Mouse (Mus musculus) MEL (cell line): Measurements from ENCODE around the gene Cacna1g. TPM values are rescaled to one million over a fixed set of nuclear protein-coding genes. Genes with fewer than 3 reads are reported as not detected.
"Not testable (repeated sequence)": the region's sequence is repeated elsewhere in the genome, so short reads cannot be mapped to it uniquely, and the experiment has no call there.

Experiments used
- DNase-seq: peaks from one replicate; pipeline ENCODE4 v3.0.0; 2011; ENCODE audit warnings: low read depth, low spot score
- H3K27ac ChIP-seq: 2 replicates; pipeline ENCODE4 v1.5.1; 2012; ENCODE audit warnings: low read depth, mild to moderate bottlenecking, control low read depth, low read length, moderate library complexity; ENCODE audit not compliant: control insufficient read depth
- H3K27me3 ChIP-seq, 2 experiments: fragments of 150-350 bp in 1 of 2; sonication (generic) in 1 of 2; 2 replicates each; pipeline ENCODE4 v1.6.1; 2012; ENCODE audit warnings: low read length in 2 of 2, mild to moderate bottlenecking in 2 of 2, improper control_type of control experiment in 1 of 2, moderate library complexity in 1 of 2; ENCODE audit not compliant: insufficient read depth in 2 of 2, control insufficient read depth in 1 of 2
- H3K36me3 ChIP-seq, 2 experiments: 2 replicates each; pipeline ENCODE4 v1.6.1; 2012 to 2014; ENCODE audit warnings: low read length in 2 of 2, improper control_type of control experiment in 1 of 2, inconsistent platforms in 1 of 2, mild to moderate bottlenecking in 1 of 2; ENCODE audit not compliant: insufficient read depth in 2 of 2, control insufficient read depth in 1 of 2
- H3K4me1 ChIP-seq, 2 experiments: fragments of 150-350 bp in 1 of 2; sonication (generic) in 1 of 2; 2 replicates each; pipeline ENCODE4 v1.6.1; 2012; ENCODE audit warnings: low read length in 2 of 2, improper control_type of control experiment in 1 of 2, mild to moderate bottlenecking in 1 of 2; ENCODE audit not compliant: insufficient read depth in 2 of 2, control insufficient read depth in 1 of 2
- H3K4me3 ChIP-seq, 2 experiments: fragments of 150-350 bp in 1 of 2; sonication (generic) in 1 of 2; 2 replicates each; pipeline ENCODE4 v1.5.1; 2012; ENCODE audit warnings: low read depth in 2 of 2, low read length in 2 of 2, mild to moderate bottlenecking in 2 of 2, moderate library complexity in 2 of 2, control low read depth in 1 of 2, improper control_type of control experiment in 1 of 2; ENCODE audit not compliant: control insufficient read depth in 1 of 2, insufficient read depth in 1 of 2
- H3K79me2 ChIP-seq: 2 replicates; pipeline ENCODE4 v1.6.1; 2012; ENCODE audit warnings: mild to moderate bottlenecking, low read length, moderate library complexity; ENCODE audit not compliant: control insufficient read depth, poor library complexity, insufficient read depth
- H3K9ac ChIP-seq: 2 replicates; pipeline ENCODE4 v1.6.1; 2012; ENCODE audit warnings: low read depth, mild to moderate bottlenecking, control low read depth, low read length, moderate library complexity; ENCODE audit not compliant: control insufficient read depth, poor library complexity, severe bottlenecking
- H3K9me3 ChIP-seq: fragments of 150-350 bp; sonication (generic); replicated peaks from 2 replicates; pipeline ENCODE4 v1.6.1; 2012; ENCODE audit warnings: mild to moderate bottlenecking, low read length, improper control_type of control experiment, moderate library complexity; ENCODE audit not compliant: insufficient read depth
- BHLHE40 ChIP-seq: IDR thresholded peaks from 2 replicates; pipeline ENCODE4 v1.6.1; 2012; ENCODE audit warnings: low read depth, mild to moderate bottlenecking, inconsistent platforms, low read length, improper control_type of control experiment, borderline replicate concordance
- CHD1 ChIP-seq: IDR thresholded peaks from 2 replicates; pipeline ENCODE4 v1.6.1; 2012; ENCODE audit warnings: low read depth, mild to moderate bottlenecking, inconsistent platforms, low read length, improper control_type of control experiment
- CHD2 ChIP-seq: IDR thresholded peaks from 2 replicates; pipeline ENCODE4 v1.6.1; 2011; ENCODE audit warnings: low read length, improper control_type of control experiment
- CTCF ChIP-seq, 3 experiments: IDR thresholded peaks in 2 of 3; conservative IDR thresholded peaks in 1 of 3; 2 replicates each; pipeline ENCODE4 v1.5.1; 2011 to 2012; ENCODE audit warnings: low read length in 3 of 3, low read depth in 2 of 3, mild to moderate bottlenecking in 2 of 3, improper control_type of control experiment in 1 of 3, inconsistent platforms in 1 of 3, mixed read lengths in 1 of 3, moderate library complexity in 1 of 3; ENCODE audit not compliant: control insufficient read depth in 1 of 3, insufficient read depth in 1 of 3, poor library complexity in 1 of 3, severe bottlenecking in 1 of 3
- E2F4 ChIP-seq: IDR thresholded peaks from 2 replicates; pipeline ENCODE4 v1.6.1; 2011; ENCODE audit warnings: low read depth, low read length, improper control_type of control experiment, borderline replicate concordance
- ELF1 ChIP-seq: IDR thresholded peaks from 2 replicates; pipeline ENCODE4 v1.6.1; 2014; ENCODE audit warnings: low read depth, mild to moderate bottlenecking, inconsistent platforms, low read length, improper control_type of control experiment, moderate library complexity
- GATA1 ChIP-seq: IDR thresholded peaks from 2 replicates; pipeline ENCODE4 v1.6.1; 2011; ENCODE audit warnings: low read depth, low read length, improper control_type of control experiment
- MAZ ChIP-seq: IDR thresholded peaks from 2 replicates; pipeline ENCODE4 v1.6.1; 2012; ENCODE audit warnings: low read depth, mild to moderate bottlenecking, inconsistent platforms, low read length, improper control_type of control experiment
- MXI1 ChIP-seq: IDR thresholded peaks from 2 replicates; pipeline ENCODE4 v1.6.1; 2011; ENCODE audit warnings: mild to moderate bottlenecking, low read depth, low read length, improper control_type of control experiment
- MYC ChIP-seq: IDR thresholded peaks from 2 replicates; pipeline ENCODE4 v1.6.1; 2011; ENCODE audit warnings: low read depth, mild to moderate bottlenecking, low read length, improper control_type of control experiment, moderate library complexity
- NELFE ChIP-seq: IDR thresholded peaks from 2 replicates; pipeline ENCODE4 v1.6.1; 2011; ENCODE audit warnings: low read depth, low read length, improper control_type of control experiment
- NRF1 ChIP-seq: IDR thresholded peaks from 2 replicates; pipeline ENCODE4 v1.6.1; 2014; ENCODE audit warnings: low read depth, mild to moderate bottlenecking, inconsistent platforms, low read length, improper control_type of control experiment, moderate library complexity; ENCODE audit not compliant: poor library complexity, insufficient read depth, severe bottlenecking
- POLR2AphosphoS2 ChIP-seq: IDR thresholded peaks from 2 replicates; pipeline ENCODE4 v1.6.1; 2011; ENCODE audit warnings: low read length, improper control_type of control experiment
- POLR2AphosphoS5 ChIP-seq: IDR thresholded peaks from 2 replicates; pipeline ENCODE4 v1.6.1; 2012; ENCODE audit warnings: low read depth, borderline replicate concordance, mild to moderate bottlenecking, inconsistent platforms, low read length, moderate library complexity, mixed read lengths
- RAD21 ChIP-seq: IDR thresholded peaks from 2 replicates; pipeline ENCODE4 v1.6.1; 2011; ENCODE audit warnings: mild to moderate bottlenecking, low read depth, low read length, improper control_type of control experiment
- TAL1 ChIP-seq: IDR thresholded peaks from 2 replicates; pipeline ENCODE4 v1.6.1; 2012; ENCODE audit warnings: mild to moderate bottlenecking, inconsistent platforms, low read length, moderate library complexity, mixed read lengths
- TBP ChIP-seq: IDR thresholded peaks from 2 replicates; pipeline ENCODE4 v1.8.0; 2011; ENCODE audit warnings: low read depth, low read length, improper control_type of control experiment
- UBTF ChIP-seq: IDR thresholded peaks from 2 replicates; pipeline ENCODE4 v1.6.1; 2012; ENCODE audit warnings: low read depth, mild to moderate bottlenecking, inconsistent platforms, low read length, improper control_type of control experiment, moderate library complexity, borderline replicate concordance; ENCODE audit not compliant: insufficient read depth
- ZKSCAN1 ChIP-seq: IDR thresholded peaks from 2 replicates; pipeline ENCODE4 v1.6.1; 2012; ENCODE audit warnings: low read depth, mild to moderate bottlenecking, inconsistent platforms, low read length, improper control_type of control experiment, moderate library complexity
- polyA plus RNA-seq, 2 experiments: library from polyadenylated mRNA; stranded (reverse) in 1 of 2; unstranded in 1 of 2; fragments of >175 nt in 1 of 2; fragments of >200 nt in 1 of 2; gene quantifications; 2 replicates each; pipeline versions ENCODE4 v1.2.1 to v1.2.4; 2012; ENCODE audit warnings: low replicate concordance in 2 of 2, low read depth in 1 of 2; ENCODE audit not compliant: insufficient read length in 2 of 2, insufficient read depth in 1 of 2, missing spikeins in 1 of 2
- total RNA-seq: library from RNA; depleted of rRNA; stranded (reverse); fragments of 300-350 nt; gene quantifications from 2 replicates; pipeline ENCODE4 v1.2.3, GENCODE M21; 2012

The Cacna1g gene
- total and polyA plus RNA-seq, 3 experiments: 0.01 to 0.04 TPM; not detected in 1

DNA sequence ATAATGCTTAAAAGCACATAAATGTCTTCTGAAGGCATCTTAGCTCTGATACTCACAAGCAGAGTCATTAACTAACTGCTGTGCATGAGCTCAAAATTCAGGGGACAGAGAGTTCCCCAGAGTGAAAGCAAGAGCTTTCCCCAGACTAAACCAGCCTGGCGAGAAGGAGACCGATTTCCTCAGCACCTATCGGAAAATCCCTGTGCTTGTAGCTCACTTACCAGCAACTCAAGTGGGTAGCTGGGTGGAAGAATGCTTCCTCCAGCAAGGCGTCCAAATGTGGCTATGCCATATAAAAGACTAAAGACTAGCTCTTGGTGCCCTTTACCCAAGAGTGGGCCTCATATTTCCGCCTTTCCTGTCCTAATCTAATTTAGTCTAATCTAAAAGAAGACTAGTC is 71.3 kb downstream of the Cacna1g start:
- Histone ChIP-seq H3K79me2 (no peaks in the 10 kb centered on the region), H3K27ac (no peak overlapping the region), H3K4me3 (no peak overlapping the region), H3K27me3 (peaks cover 10 to 34% of the 10 kb centered on the region in 2 experiments), H3K9ac (no peak overlapping the region), H3K4me1 (no peaks in the 10 kb centered on the region), H3K9me3 (no peaks in the 10 kb centered on the region), H3K36me3 (no peaks in the 10 kb centered on the region)
- TF ChIP-seq BHLHE40 (no peak), GATA1 (no peak), POLR2AphosphoS5 (no peak), NELFE (no peak), ZKSCAN1 (no peak), MAZ (no peak), TBP (no peak), POLR2AphosphoS2 (no peak), CTCF (IDR thresholded peaks at IDR 0.05 in 2 of 3, conservative IDR thresholded peaks at IDR 0.05 in 1 of 3; ENCODE audit: control insufficient read depth in 1 of 3, insufficient read depth in 1 of 3, low read depth in 2 of 3, low read length in 3 of 3, poor library complexity in 1 of 3, severe bottlenecking in 1 of 3) (no peak), MXI1 (no peak), ELF1 (no peak), CHD2 (no peak), RAD21 (no peak), NRF1 (no peak)
- DNase-seq: no peak

DNA sequence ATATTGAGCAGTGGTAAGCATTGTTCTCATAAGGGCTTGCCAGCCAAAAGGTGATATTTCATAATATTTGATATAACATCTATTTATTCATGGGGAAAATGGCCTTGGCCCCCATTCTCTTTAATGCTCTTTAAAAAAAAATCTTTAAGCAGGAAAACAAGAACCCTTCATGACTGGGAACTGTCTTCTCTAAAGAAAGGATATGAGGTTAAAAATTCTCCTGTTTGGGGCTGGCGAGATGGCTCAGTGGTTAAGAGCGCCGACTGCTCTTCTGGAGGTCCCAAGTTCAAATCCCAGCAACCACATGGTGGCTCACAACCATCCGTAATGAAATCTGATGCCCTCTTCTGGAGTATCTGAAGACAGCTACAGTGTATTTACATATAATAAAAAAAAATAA is 72.0 kb downstream of the Cacna1g start:
- H3K27ac ChIP-seq, H3K4me1 ChIP-seq, H3K79me2 ChIP-seq, H3K9me3 ChIP-seq, H3K9ac ChIP-seq, H3K4me3 ChIP-seq, H3K36me3 ChIP-seq, DNase-seq: not testable (repeated sequence)
- peaks cover 12 to 41% of the 10 kb centered on the region in 2 experiments for H3K27me3 ChIP-seq
- TF ChIP-seq TBP: peak; percentile 93

DNA sequence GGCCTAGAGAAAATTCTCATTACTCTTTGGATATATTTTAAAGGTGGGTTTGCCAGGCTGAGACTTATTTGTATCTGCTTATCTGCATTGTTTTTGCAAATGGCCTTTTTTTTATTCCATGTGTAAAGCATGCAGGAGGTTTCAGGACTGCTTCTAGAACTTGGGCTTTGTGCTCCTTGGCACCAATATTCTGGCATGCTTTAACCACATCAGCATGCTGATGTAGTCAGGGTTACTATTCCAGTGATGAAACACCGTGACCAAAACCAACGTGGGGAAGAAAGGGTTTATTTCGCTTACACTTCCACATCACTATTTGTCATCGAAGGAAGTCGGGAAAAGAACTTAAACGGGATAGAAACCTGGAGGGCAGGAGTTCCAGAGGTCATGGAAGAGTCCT is 73.0 kb downstream of the Cacna1g start:
- TF ChIP-seq POLR2AphosphoS2 (no peak), POLR2AphosphoS5 (no peak), E2F4 (no peak), TBP (no peak), UBTF (no peak), CHD1 (no peak), MYC (no peak), TAL1 (no peak), MXI1 (no peak)

More for the DNA sequence above, 73.0 kb downstream of the Cacna1g start:
- no peak overlapping the region for H3K4me3 ChIP-seq
- H3K27ac ChIP-seq: no peak overlapping the region
- H3K9ac ChIP-seq: no peak overlapping the region
- H3K36me3 ChIP-seq: no peaks in the 10 kb centered on the region
- DNase-seq: no peak
- no peaks in the 10 kb centered on the region for H3K4me1 ChIP-seq
- peaks cover 17 to 52% of the 10 kb centered on the region in 2 experiments for H3K27me3 ChIP-seq
- H3K9me3 ChIP-seq: no peaks in the 10 kb centered on the region
- H3K79me2 ChIP-seq: no peaks in the 10 kb centered on the region
